Mouse (Mus musculus) midbrain, embryonic 13.5 days (tissue): Measurements from ENCODE around the gene Rnaseh2c. TPM values are rescaled to one million over a fixed set of nuclear protein-coding genes. Genes with fewer than 3 reads are reported as not detected.

Experiments
- ATAC-seq: fragments of 200-750 bp; cut with Nextera tagmentation; 2 replicates; pipeline ENCODE4 v1.8.0; 2017; ENCODE audit warnings: mild to moderate bottlenecking, moderate TSS enrichment, moderate library complexity
- H3K27ac ChIP-seq: fragments of 300-500 bp; sonication (generic); 2 replicates; pipeline ENCODE4 v1.5.1; 2015; ENCODE audit warnings: inconsistent platforms, mild to moderate bottlenecking, moderate library complexity
- H3K27me3 ChIP-seq: fragments of 300-500 bp; sonication (generic); 2 replicates; pipeline ENCODE4 v1.6.1; 2015; ENCODE audit warnings: mild to moderate bottlenecking, inconsistent platforms
- H3K36me3 ChIP-seq: fragments of 300-500 bp; sonication (generic); 2 replicates; pipeline ENCODE4 v1.6.1; 2015; ENCODE audit warnings: mild to moderate bottlenecking, inconsistent platforms
- H3K4me1 ChIP-seq: fragments of 300-500 bp; sonication (generic); replicated peaks from 2 replicates; pipeline ENCODE4 v1.6.1; 2015; ENCODE audit warnings: inconsistent platforms
- H3K4me2 ChIP-seq: fragments of 300-500 bp; sonication (generic); replicated peaks from 2 replicates; pipeline ENCODE4 v1.6.1; 2015; ENCODE audit warnings: moderate library complexity, mild to moderate bottlenecking, inconsistent platforms
- H3K4me3 ChIP-seq: fragments of 300-500 bp; sonication (generic); replicated peaks from 2 replicates; pipeline ENCODE4 v1.5.1; 2015; ENCODE audit warnings: mild to moderate bottlenecking, inconsistent platforms
- H3K9ac ChIP-seq: fragments of 300-500 bp; sonication (generic); replicated peaks from 2 replicates; pipeline ENCODE4 v1.6.1; 2015; ENCODE audit warnings: mild to moderate bottlenecking, inconsistent platforms
- H3K9me3 ChIP-seq: fragments of 300-500 bp; sonication (generic); 2 replicates; pipeline ENCODE4 v1.6.1; 2016; ENCODE audit warnings: mild to moderate bottlenecking, inconsistent platforms
- WGBS: fragments of 180-500 bp; shearing (Covaris S2); methylation state at CpG from one replicate; pipeline ENCODE4 v1.1.7; 2015; 5-methylcytosine and 5-hydroxymethylcytosine counted together
- polyA plus RNA-seq: library from polyadenylated mRNA; unstranded; fragments of >200 nt; fragmentation: Nextera tagmentation; extraction: Ambion mirVana; gene quantifications from 2 replicates; pipeline ENCODE4 v1.2.1, GENCODE M21; 2015

Gene Rnaseh2c
- polyA plus RNA-seq, 1 experiment from 2014 or later: 98.9 TPM

- 73% methylated on average over 3 of the region's 3 CpGs for WGBS
Observed at GRCm38 (mm10) chr19:5612762-5613411, 11.2 kb downstream of the Rnaseh2c start.

GRCm38 (mm10) chr19:5614953-5615352 is 13.3 kb downstream of the Rnaseh2c start:
- H3K9me3 ChIP-seq: no peaks in the 10 kb centered on the region
- peaks cover 21% of the 10 kb centered on the region for H3K27me3 ChIP-seq
- no peak overlapping the region for H3K9ac ChIP-seq
- H3K4me3 ChIP-seq: no peak overlapping the region
- H3K4me2 ChIP-seq: no peak overlapping the region
- WGBS: 82% methylated on average over 2 of the region's 2 CpGs
- no peak for ATAC-seq
- H3K4me1 ChIP-seq: peaks cover 7% of the 10 kb centered on the region
- H3K36me3 ChIP-seq: no peaks in the 10 kb centered on the region
- no peak overlapping the region for H3K27ac ChIP-seq

More at GRCm38 (mm10) chr19:5612762-5613411, 11.2 kb downstream of the Rnaseh2c start:
- ATAC-seq: no peak
- Histone ChIP-seq H3K9ac (no peak overlapping the region), H3K36me3 (peaks cover 8% of the 10 kb centered on the region), H3K4me1 (peaks cover 22% of the 10 kb centered on the region), H3K27ac (no peak overlapping the region), H3K27me3 (peaks cover 21% of the 10 kb centered on the region), H3K9me3 (no peaks in the 10 kb centered on the region), H3K4me3 (no peak overlapping the region), H3K4me2 (no peak overlapping the region)

- no peaks in the 10 kb centered on the region for H3K4me1 ChIP-seq
- H3K4me2 ChIP-seq: no peak overlapping the region
- 90% methylated on average over 4 of the region's 4 CpGs for WGBS
- H3K9ac ChIP-seq: no peak overlapping the region
- peaks cover 10% of the 10 kb centered on the region; the same call in 1 of the 2 replicates for H3K27me3 ChIP-seq
- no peaks in the 10 kb centered on the region for H3K9me3 ChIP-seq
- H3K4me3 ChIP-seq: no peak overlapping the region
- no peaks in the 10 kb centered on the region for H3K36me3 ChIP-seq
- no peak overlapping the region for H3K27ac ChIP-seq
- no peak for ATAC-seq
Observed at GRCm38 (mm10) chr19:5620007-5620406, 18.3 kb downstream of the Rnaseh2c start.

GRCm38 (mm10) chr19:5621884-5622283 is 20.2 kb downstream of the Rnaseh2c start:
- WGBS: 87% methylated on average over 5 of the region's 5 CpGs
- Histone ChIP-seq H3K4me3 (no peak overlapping the region), H3K4me1 (no peaks in the 10 kb centered on the region), H3K36me3 (no peaks in the 10 kb centered on the region), H3K27me3 (0 out of 2 replicates have a peak, but pooled peaks cover 3% of the 10 kb centered on the region), H3K9ac (no peak overlapping the region), H3K9me3 (no peaks in the 10 kb centered on the region), H3K4me2 (no peak overlapping the region), H3K27ac (no peak overlapping the region)
- ATAC-seq: no peak

GRCm38 (mm10) chr19:5625311-5625710 is 23.6 kb downstream of the Rnaseh2c start:
- 87% methylated on average over 8 of the region's 8 CpGs for WGBS
- no peak overlapping the region for H3K27ac ChIP-seq
- no peak for ATAC-seq

GRCm38 (mm10) chr19:5629907-5630306 is 28.2 kb downstream of the Rnaseh2c start:
- Histone ChIP-seq H3K4me2 (no peak overlapping the region), H3K36me3 (no peaks in the 10 kb centered on the region), H3K27me3 (no peaks in the 10 kb centered on the region), H3K9ac (no peak overlapping the region), H3K4me3 (no peak overlapping the region), H3K4me1 (no peaks in the 10 kb centered on the region), H3K9me3 (no peaks in the 10 kb centered on the region), H3K27ac (no peak overlapping the region)
- ATAC-seq: no peak

More at GRCm38 (mm10) chr19:5625311-5625710, 23.6 kb downstream of the Rnaseh2c start:
- Histone ChIP-seq H3K4me2 (no peak overlapping the region), H3K9ac (no peak overlapping the region), H3K4me3 (no peak overlapping the region), H3K9me3 (no peaks in the 10 kb centered on the region), H3K4me1 (no peaks in the 10 kb centered on the region), H3K36me3 (no peaks in the 10 kb centered on the region), H3K27me3 (no peaks in the 10 kb centered on the region)

- H3K4me1 ChIP-seq: peaks cover 9% of the 10 kb centered on the region
- H3K4me2 ChIP-seq: no peak overlapping the region
- no peak overlapping the region for H3K27ac ChIP-seq
- no peak for ATAC-seq
- WGBS: 69% methylated on average over 9 of the region's 9 CpGs
- no peaks in the 10 kb centered on the region for H3K27me3 ChIP-seq
- no peak overlapping the region for H3K9ac ChIP-seq
- no peaks in the 10 kb centered on the region for H3K36me3 ChIP-seq
- H3K4me3 ChIP-seq: no peak overlapping the region
- no peaks in the 10 kb centered on the region for H3K9me3 ChIP-seq
Observed at GRCm38 (mm10) chr19:5632120-5632519, 30.4 kb downstream of the Rnaseh2c start.

- Histone ChIP-seq H3K27me3 (no peaks in the 10 kb centered on the region), H3K9me3 (no peaks in the 10 kb centered on the region), H3K4me2 (no peak overlapping the region; the same call in 1 of the 2 replicates), H3K4me3 (no peak overlapping the region), H3K36me3 (peaks cover 24% of the 10 kb centered on the region), H3K27ac (no peak overlapping the region), H3K9ac (no peak overlapping the region), H3K4me1 (peaks cover 21% of the 10 kb centered on the region)
- ATAC-seq: no peak
- WGBS: 81% methylated on average over 7 of the region's 7 CpGs
Observed at GRCm38 (mm10) chr19:5636036-5636570, 34.4 kb downstream of the Rnaseh2c start.

GRCm38 (mm10) chr19:5636571-5637041 is 34.9 kb downstream of the Rnaseh2c start:
- 39% methylated on average over 12 of the region's 12 CpGs for WGBS
- Histone ChIP-seq H3K27me3 (no peaks in the 10 kb centered on the region), H3K27ac (peak overlapping the region; percentile 90), H3K9ac (peak overlapping the region; percentile 90), H3K4me3 (peak overlapping the region; percentile 78), H3K9me3 (no peaks in the 10 kb centered on the region), H3K36me3 (peaks cover 29% of the 10 kb centered on the region), H3K4me2 (peak overlapping the region; percentile 97), H3K4me1 (peaks cover 21% of the 10 kb centered on the region)
- ATAC-seq: peak; percentile 14; the same call in 1 of the 2 replicates

GRCm38 (mm10) chr19:5637069-5638047 is 35.7 kb downstream of the Rnaseh2c start, which contains the start of gene Rela:
Gene Rela, plus strand, starts transcription at chr19:5637483.
- Histone ChIP-seq H3K4me3 (peak within 1 kb of the TSS; percentile 78), H3K4me2 (peak within 1 kb of the TSS; percentile 97), H3K9me3 (no peaks in the 10 kb centered on the region), H3K36me3 (peaks cover 37% of the 10 kb centered on the region), H3K27me3 (no peaks in the 10 kb centered on the region), H3K27ac (peak within 1 kb of the TSS; percentile 90), H3K4me1 (peaks cover 21% of the 10 kb centered on the region), H3K9ac (peak within 1 kb of the TSS; percentile 90)
- under 1% methylated on average over 66 of the region's 109 CpGs for WGBS
- ATAC-seq: peak; percentile 86

GRCm38 (mm10) chr19:5638416-5639005 is 36.8 kb downstream of the Rnaseh2c start:
- 93% methylated on average over 18 of the region's 18 CpGs for WGBS
- Histone ChIP-seq H3K27me3 (no peaks in the 10 kb centered on the region), H3K9me3 (no peaks in the 10 kb centered on the region), H3K4me1 (peaks cover 21% of the 10 kb centered on the region), H3K4me3 (peak overlapping the region; percentile 78), H3K36me3 (peaks cover 48% of the 10 kb centered on the region), H3K9ac (peak overlapping the region; percentile 90), H3K4me2 (peak overlapping the region; percentile 97), H3K27ac (peak overlapping the region; percentile 90; the same call in 1 of the 2 replicates)
- no peak for ATAC-seq
